Mouse (Mus musculus) ES-Bruce4 (cell line): ENCODE data around the gene Fam172a. TPM values are rescaled to one million over a fixed set of nuclear protein-coding genes. Genes with fewer than 3 reads are reported as not detected.

Source experiments
- H3K27ac ChIP-seq: 2 replicates; pipeline ENCODE4 v1.5.1; 2012; ENCODE audit warnings: low read length, inconsistent platforms; ENCODE audit not compliant: insufficient read depth
- H3K27me3 ChIP-seq: 2 replicates; pipeline ENCODE4 v1.6.1; 2012; ENCODE audit warnings: mild to moderate bottlenecking, low read length, inconsistent platforms; ENCODE audit not compliant: control insufficient read depth, poor library complexity, insufficient read depth, severe bottlenecking
- H3K36me3 ChIP-seq: 2 replicates; pipeline ENCODE4 v1.6.1; 2012; ENCODE audit warnings: inconsistent platforms, mild to moderate bottlenecking, low read length, moderate library complexity; ENCODE audit not compliant: control insufficient read depth, poor library complexity, insufficient read depth, severe bottlenecking
- H3K4me1 ChIP-seq: one replicate; pipeline ENCODE4 v1.8.1; 2011; ENCODE audit warnings: low read length; ENCODE audit not compliant: control insufficient read depth, insufficient read depth
- H3K4me3 ChIP-seq: 2 replicates; pipeline ENCODE4 v1.5.1; 2011; ENCODE audit warnings: low read depth, mild to moderate bottlenecking, low read length
- H3K9ac ChIP-seq: 2 replicates; pipeline ENCODE4 v1.6.1; 2012; ENCODE audit warnings: low read depth, mild to moderate bottlenecking, inconsistent platforms; ENCODE audit not compliant: poor library complexity, severe bottlenecking
- H3K9me3 ChIP-seq: replicated peaks from 2 replicates; pipeline ENCODE4 v1.6.1; 2012; ENCODE audit warnings: mild to moderate bottlenecking, low read length, inconsistent platforms; ENCODE audit not compliant: control insufficient read depth, poor library complexity, insufficient read depth, severe bottlenecking
- CTCF ChIP-seq: IDR thresholded peaks from one replicate; pipeline ENCODE4 v1.8.1; 2011; ENCODE audit warnings: low read depth, low read length
- EP300 ChIP-seq: IDR thresholded peaks from 2 replicates; pipeline ENCODE4 v1.6.1; 2011; ENCODE audit warnings: low read depth, low read length; ENCODE audit not compliant: insufficient read depth
- POLR2A ChIP-seq: IDR thresholded peaks from one replicate; pipeline ENCODE4 v1.8.1; 2011; ENCODE audit warnings: low read length; ENCODE audit not compliant: insufficient read depth
- polyA plus RNA-seq: library from polyadenylated mRNA; stranded (reverse); fragments of >200 nt; gene quantifications from 2 replicates; pipeline ENCODE4 v1.2.4, GENCODE M21; 2011; ENCODE audit warnings: low read depth; ENCODE audit not compliant: missing spikeins, insufficient read depth, insufficient read length

Fam172a gene
- polyA plus RNA-seq, 1 experiment: 16.7 TPM

GRCm38 (mm10) chr13:78183986-78184385, 482.2 kb downstream of the Fam172a start:
- peaks cover 15% of the 10 kb centered on the region for H3K27me3 ChIP-seq
- no peaks in the 10 kb centered on the region for H3K36me3 ChIP-seq
- no peak overlapping the region for H3K27ac ChIP-seq
- no peak overlapping the region for H3K4me3 ChIP-seq
- H3K9ac ChIP-seq: no peak overlapping the region
- peaks cover 6% of the 10 kb centered on the region; the same call in 1 of the 2 replicates for H3K9me3 ChIP-seq
- no peaks in the 10 kb centered on the region for H3K4me1 ChIP-seq
- no peak for TF ChIP-seq CTCF
- TF ChIP-seq POLR2A: no peak
- TF ChIP-seq EP300: no peak

GRCm38 (mm10) chr13:78184786-78185466, 483.1 kb downstream of the Fam172a start:
- H3K4me1 ChIP-seq: no peaks in the 10 kb centered on the region
- no peaks in the 10 kb centered on the region for H3K36me3 ChIP-seq
- peaks cover 15% of the 10 kb centered on the region for H3K27me3 ChIP-seq
- no peak overlapping the region for H3K27ac ChIP-seq
- no peak overlapping the region for H3K9ac ChIP-seq
- H3K4me3 ChIP-seq: no peak overlapping the region
- peaks cover 6% of the 10 kb centered on the region; the same call in 1 of the 2 replicates for H3K9me3 ChIP-seq
- no peak for TF ChIP-seq CTCF
- no peak for TF ChIP-seq EP300

DNA sequence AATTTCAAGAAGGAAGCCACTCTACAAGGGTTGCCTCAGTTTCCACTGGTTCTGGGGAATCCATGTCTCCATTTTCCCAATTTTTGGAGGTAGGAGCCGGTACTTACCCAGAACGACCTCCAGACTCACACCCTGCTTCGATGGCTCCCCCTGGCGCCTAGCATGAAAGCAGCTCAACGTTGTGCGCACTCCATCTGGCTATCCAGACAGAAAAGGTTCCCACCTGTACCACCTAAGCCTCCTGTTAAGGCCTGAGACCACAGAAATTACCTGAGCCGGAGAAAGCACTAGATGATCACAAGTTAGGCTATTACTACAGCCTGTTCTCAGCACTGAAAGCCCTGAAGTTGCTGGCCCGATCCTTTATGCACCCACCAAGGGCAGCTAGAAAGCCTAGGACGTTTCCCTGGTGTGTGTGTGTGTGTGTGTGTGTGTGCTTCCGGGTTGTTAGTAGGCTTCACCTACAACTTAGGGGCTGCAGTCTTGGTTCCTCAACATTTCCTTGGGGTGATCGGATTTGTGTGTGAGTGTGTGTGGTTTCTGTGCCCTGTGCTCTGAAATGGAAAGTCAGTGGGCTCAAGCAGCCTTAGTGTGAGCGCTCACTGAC, 484.6 kb downstream of the Fam172a start:
- peaks cover 14% of the 10 kb centered on the region for H3K27me3 ChIP-seq
- no peaks in the 10 kb centered on the region for H3K4me1 ChIP-seq
- H3K4me3 ChIP-seq: no peak overlapping the region
- H3K27ac ChIP-seq: no peak overlapping the region
- H3K9me3 ChIP-seq: peaks cover 6% of the 10 kb centered on the region; the same call in 1 of the 2 replicates
- no peaks in the 10 kb centered on the region for H3K36me3 ChIP-seq
- TF ChIP-seq EP300 (no peak), CTCF (peak; percentile 54)
- no peak overlapping the region for H3K9ac ChIP-seq

GRCm38 (mm10) chr13:78187833-78188232, 486.0 kb downstream of the Fam172a start:
- Histone ChIP-seq H3K9ac (no peak overlapping the region), H3K27ac (no peak overlapping the region), H3K4me1 (no peaks in the 10 kb centered on the region), H3K4me3 (no peak overlapping the region), H3K27me3 (peaks cover 5% of the 10 kb centered on the region), H3K36me3 (no peaks in the 10 kb centered on the region), H3K9me3 (0 out of 2 replicates have a peak, but pooled peaks cover under 1% of the 10 kb centered on the region)
- TF ChIP-seq CTCF (no peak), POLR2A (no peak), EP300 (no peak)

DNA sequence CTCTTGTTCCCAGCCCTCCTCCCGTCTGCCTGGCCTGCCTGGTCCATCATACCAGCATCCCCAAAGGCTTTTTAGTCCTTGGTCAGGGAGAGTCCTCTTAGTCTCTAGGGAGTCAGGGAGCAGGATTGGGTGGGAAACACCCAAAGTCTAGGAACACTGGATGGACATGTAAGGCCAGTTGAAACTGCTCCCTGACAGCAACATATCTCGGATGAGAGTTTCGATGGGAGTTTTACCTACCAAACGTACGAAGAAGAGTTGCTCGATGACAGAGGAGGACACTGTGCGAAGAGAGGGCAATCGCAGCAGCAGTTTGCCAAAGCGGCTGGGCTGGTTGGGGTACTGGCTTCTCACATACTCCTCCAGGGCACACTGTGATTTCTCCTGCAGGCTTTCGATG, 487.8 kb downstream of the Fam172a start:
- peaks cover 10% of the 10 kb centered on the region for H3K27me3 ChIP-seq
- H3K36me3 ChIP-seq: no peaks in the 10 kb centered on the region

DNA sequence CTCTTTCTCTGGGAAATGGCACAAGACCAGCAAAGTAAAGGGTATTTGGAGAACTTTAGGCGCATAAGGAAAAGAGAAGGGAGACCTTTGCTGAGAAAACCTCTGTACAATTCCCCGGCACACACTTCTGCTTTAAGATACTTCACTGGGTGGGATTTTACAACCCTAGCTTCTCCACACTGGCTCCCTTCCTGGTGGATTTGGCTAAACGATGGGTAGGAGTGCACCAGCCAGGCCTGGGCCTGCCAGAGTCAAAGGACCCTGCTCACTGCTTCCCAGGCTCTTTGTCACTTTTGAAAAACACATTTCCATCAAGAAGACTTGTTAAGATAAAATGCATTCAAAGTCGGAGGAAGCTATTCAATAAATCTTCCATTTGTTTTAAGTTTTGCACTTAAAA, 491.4 kb downstream of the Fam172a start:
- peaks cover 16% of the 10 kb centered on the region for H3K27me3 ChIP-seq
- no peaks in the 10 kb centered on the region for H3K4me1 ChIP-seq
- no peak overlapping the region for H3K9ac ChIP-seq
- H3K36me3 ChIP-seq: no peaks in the 10 kb centered on the region
- no peaks in the 10 kb centered on the region for H3K9me3 ChIP-seq
- TF ChIP-seq EP300 (no peak), CTCF (no peak), POLR2A (no peak)
- H3K4me3 ChIP-seq: no peak overlapping the region
- no peak overlapping the region for H3K27ac ChIP-seq

More for the DNA sequence above, 487.8 kb downstream of the Fam172a start:
- Histone ChIP-seq H3K27ac (no peak overlapping the region), H3K4me3 (no peak overlapping the region), H3K4me1 (no peaks in the 10 kb centered on the region), H3K9me3 (no peaks in the 10 kb centered on the region), H3K9ac (no peak overlapping the region)
- TF ChIP-seq POLR2A (no peak), CTCF (no peak), EP300 (no peak)
